Mouse (Mus musculus) hindbrain, embryonic 15.5 days (tissue): ENCODE results near the gene Rpl7a. TPM values are rescaled to one million over a fixed set of nuclear protein-coding genes. Genes with fewer than 3 reads are reported as not detected.
A peak's percentile ranks its signal among the peaks of the same experiment; 100 is the strongest.

Experiments
- ATAC-seq: fragments of 200-750 bp; cut with Nextera tagmentation; 2 replicates; pipeline ENCODE4 v1.8.0; 2017; ENCODE audit warnings: low read depth, moderate number of reproducible peaks, moderate TSS enrichment; ENCODE audit not compliant: low FRiP score
- H3K27ac ChIP-seq: fragments of 300-500 bp; sonication (generic); replicated peaks from 2 replicates; pipeline ENCODE4 v1.5.1; 2015; ENCODE audit warnings: mild to moderate bottlenecking, inconsistent platforms
- H3K27me3 ChIP-seq: fragments of 300-500 bp; sonication (generic); 2 replicates; pipeline ENCODE4 v1.6.1; 2015; ENCODE audit warnings: control low read depth, inconsistent platforms
- H3K36me3 ChIP-seq: fragments of 300-500 bp; sonication (generic); 2 replicates; pipeline ENCODE4 v1.6.1; 2015; ENCODE audit warnings: control low read depth, inconsistent platforms
- H3K4me1 ChIP-seq: fragments of 300-500 bp; sonication (generic); replicated peaks from 2 replicates; pipeline ENCODE4 v1.6.1; 2015; ENCODE audit warnings: control low read depth, inconsistent platforms
- H3K4me2 ChIP-seq: fragments of 300-500 bp; sonication (generic); 2 replicates; pipeline ENCODE4 v1.6.1; 2015; ENCODE audit warnings: moderate library complexity, mild to moderate bottlenecking, inconsistent platforms
- H3K4me3 ChIP-seq: fragments of 300-500 bp; sonication (generic); 2 replicates; pipeline ENCODE4 v1.5.1; 2015; ENCODE audit warnings: mild to moderate bottlenecking, inconsistent platforms
- H3K9ac ChIP-seq: fragments of 300-500 bp; sonication (generic); 2 replicates; pipeline ENCODE4 v1.6.1; 2015; ENCODE audit warnings: inconsistent platforms
- H3K9me3 ChIP-seq: fragments of 300-500 bp; sonication (generic); 2 replicates; pipeline ENCODE4 v1.6.1; 2016; ENCODE audit warnings: control low read depth, inconsistent platforms
- WGBS: fragments of 180-500 bp; shearing (Covaris S2); methylation state at CpG from one replicate; pipeline ENCODE4 v1.1.7; 2015; 5-methylcytosine and 5-hydroxymethylcytosine counted together
- polyA plus RNA-seq: library from polyadenylated mRNA; unstranded; fragments of >200 nt; fragmentation: Nextera tagmentation; extraction: Ambion mirVana; gene quantifications from 2 replicates; pipeline ENCODE4 v1.2.1, GENCODE M21; 2015

The Rpl7a gene
- polyA plus RNA-seq, 1 experiment from 2014 or later = 390 TPM

DNA sequence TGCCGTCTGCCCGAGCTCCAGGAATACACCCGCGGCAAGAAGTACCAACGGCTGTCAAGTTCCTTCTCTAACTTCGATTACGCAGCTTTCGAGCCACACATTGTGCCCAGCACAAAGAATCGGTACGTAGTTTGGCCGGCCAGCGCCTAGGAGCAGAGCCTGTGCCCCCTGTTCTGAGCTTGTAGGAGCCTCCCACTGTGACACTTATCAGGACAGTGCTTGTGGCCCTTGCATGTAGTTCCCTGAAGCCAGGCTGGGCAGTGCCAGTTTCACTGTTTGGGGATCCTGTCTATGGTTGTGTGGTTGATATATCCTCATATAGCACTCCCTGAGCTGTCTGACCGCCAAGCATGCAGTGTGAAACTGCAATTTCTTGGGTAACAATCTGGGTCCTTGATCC is 6.2 kb downstream of the Rpl7a start:
- Histone ChIP-seq H3K9ac (peak overlapping the region; percentile 82), H3K36me3 (peaks cover 66% of the 10 kb centered on the region), H3K4me1 (peaks cover 46% of the 10 kb centered on the region), H3K27me3 (no peaks in the 10 kb centered on the region), H3K4me2 (peak overlapping the region; percentile 94), H3K27ac (peak overlapping the region; percentile 89), H3K9me3 (no peaks in the 10 kb centered on the region), H3K4me3 (peak overlapping the region; percentile 85)
- no peak for ATAC-seq
- 2% methylated on average over 13 of the region's 13 CpGs for WGBS

DNA sequence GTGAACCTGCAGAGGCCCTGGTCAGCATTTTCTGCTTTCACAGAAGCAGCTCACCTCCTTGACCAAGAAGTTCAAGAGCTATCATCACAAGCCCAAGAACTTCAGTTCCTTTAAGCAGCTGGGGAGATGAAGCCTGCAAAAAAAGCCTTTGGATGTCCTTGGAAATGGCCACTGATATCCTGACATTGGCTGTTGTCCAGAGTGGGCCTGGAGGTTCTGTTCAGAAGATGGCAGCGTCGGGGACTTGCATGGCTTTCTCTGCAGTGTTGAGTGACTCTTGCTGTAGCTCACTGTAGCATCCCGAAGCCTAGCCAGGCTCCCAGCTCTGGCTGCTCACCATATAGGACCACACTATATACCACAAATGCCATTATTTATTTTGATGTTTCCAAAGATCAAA is 9.1 kb downstream of the Rpl7a start:
- ATAC-seq = no peak
- H3K27me3 ChIP-seq = no peaks in the 10 kb centered on the region
- 91% methylated on average over 3 of the region's 3 CpGs for WGBS
- no peak overlapping the region for H3K4me3 ChIP-seq
- peaks cover 69% of the 10 kb centered on the region for H3K36me3 ChIP-seq
- peaks cover 32% of the 10 kb centered on the region for H3K4me1 ChIP-seq
- no peaks in the 10 kb centered on the region for H3K9me3 ChIP-seq
- no peak overlapping the region for H3K27ac ChIP-seq
- H3K4me2 ChIP-seq = no peak overlapping the region
- H3K9ac ChIP-seq = no peak overlapping the region

DNA sequence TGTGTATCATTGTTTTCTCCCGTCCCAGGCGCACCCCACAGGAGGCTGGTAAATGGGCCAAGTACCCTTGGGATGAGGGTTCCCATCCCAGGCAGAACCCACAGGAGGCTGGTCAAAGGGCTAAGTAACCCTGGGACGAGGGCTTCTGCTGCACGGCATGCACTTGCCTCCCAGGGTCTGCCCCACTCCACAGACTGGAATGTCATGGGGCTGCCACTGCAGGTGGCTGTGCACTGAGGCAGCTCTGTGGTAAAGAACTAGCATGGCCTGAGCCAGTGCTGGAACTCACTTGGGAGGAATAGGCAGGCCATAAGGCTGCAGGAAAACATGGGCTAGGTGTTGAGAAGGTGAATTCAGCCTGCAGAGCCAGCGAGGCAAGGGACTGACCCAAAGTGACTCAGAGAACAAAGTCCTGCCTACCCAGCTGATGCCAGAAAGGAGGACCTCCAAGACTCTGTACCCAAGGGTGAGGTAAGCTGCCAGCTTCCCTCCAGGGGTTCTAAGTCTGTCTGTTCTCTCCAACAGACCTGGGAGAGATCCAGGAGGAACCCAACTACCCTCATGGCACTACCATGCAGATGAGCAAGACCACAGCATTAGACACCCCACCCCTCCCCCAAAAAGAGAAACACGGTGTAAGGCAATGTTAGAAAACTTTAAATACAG is 9.8 kb downstream of the Rpl7a start:
- no peaks in the 10 kb centered on the region for H3K27me3 ChIP-seq
- H3K36me3 ChIP-seq = peaks cover 74% of the 10 kb centered on the region
- no peaks in the 10 kb centered on the region for H3K9me3 ChIP-seq
- no peak overlapping the region for H3K27ac ChIP-seq
- WGBS = 86% methylated on average over 6 of the region's 6 CpGs
- no peak overlapping the region for H3K4me3 ChIP-seq
- no peak for ATAC-seq
- peaks cover 25% of the 10 kb centered on the region for H3K4me1 ChIP-seq
- no peak overlapping the region for H3K4me2 ChIP-seq
- H3K9ac ChIP-seq = no peak overlapping the region

DNA sequence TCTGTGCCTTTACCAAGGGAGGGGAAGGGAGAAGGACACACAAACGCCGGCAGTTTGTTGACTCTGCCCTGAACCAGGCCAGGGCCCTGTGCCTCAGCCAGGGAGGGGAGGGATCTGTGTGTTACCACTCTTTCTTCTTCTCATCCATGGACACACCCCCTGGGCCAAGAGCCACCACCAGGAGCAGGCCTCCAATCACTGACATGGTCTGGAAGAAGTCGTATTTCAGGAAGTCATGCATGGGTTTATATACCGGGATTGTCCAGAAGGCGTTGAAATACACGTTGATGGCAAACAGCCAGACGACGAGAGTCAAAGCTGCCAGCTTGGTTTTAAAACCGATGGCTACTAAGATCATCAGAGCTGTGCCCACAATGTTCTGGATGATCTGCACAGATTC is 11.2 kb downstream of the Rpl7a start:
- Histone ChIP-seq H3K4me2 (no peak overlapping the region), H3K36me3 (peaks cover 88% of the 10 kb centered on the region), H3K4me1 (peaks cover 18% of the 10 kb centered on the region), H3K4me3 (no peak overlapping the region), H3K9me3 (no peaks in the 10 kb centered on the region), H3K9ac (no peak overlapping the region), H3K27me3 (no peaks in the 10 kb centered on the region), H3K27ac (no peak overlapping the region)
- WGBS = 84% methylated on average over 9 of the region's 9 CpGs
- no peak for ATAC-seq

DNA sequence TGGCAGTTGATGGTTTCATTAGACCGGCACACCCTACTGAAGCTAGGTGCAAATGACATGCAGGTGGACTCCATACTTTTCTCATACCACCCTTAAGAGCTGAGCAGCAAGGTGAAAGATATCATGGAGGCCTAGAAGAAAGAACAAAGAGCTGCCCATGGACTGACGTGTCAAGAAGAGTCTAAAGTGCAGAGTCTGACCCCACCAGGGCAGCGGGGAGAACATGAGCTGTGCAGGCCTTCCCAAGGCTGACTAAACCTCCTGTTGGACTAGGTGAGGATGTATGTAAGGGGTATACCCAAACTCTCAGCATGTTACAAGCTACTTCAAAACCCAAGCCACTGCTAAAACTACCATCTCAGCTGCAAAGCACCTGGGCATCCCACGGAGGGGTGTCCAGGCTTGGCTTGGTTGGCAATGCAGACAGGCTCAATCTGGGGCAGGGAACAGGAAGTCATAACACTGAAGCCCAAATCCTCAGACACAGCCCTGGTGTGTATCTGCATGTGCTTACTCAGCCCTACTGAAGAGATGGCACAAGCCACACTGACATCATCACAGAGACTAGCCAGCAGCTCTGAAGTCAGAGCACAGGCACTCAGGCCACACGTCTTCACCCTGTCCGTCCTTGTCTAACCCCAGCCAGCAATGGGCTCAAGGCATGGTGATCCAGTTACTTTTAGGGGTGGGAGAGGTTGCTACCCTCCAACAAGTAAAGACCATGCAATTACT is 17.3 kb downstream of the Rpl7a start:
- Histone ChIP-seq H3K36me3 (peaks cover 58% of the 10 kb centered on the region), H3K4me2 (no peak overlapping the region), H3K4me1 (peaks cover 25% of the 10 kb centered on the region), H3K27me3 (no peaks in the 10 kb centered on the region), H3K4me3 (no peak overlapping the region), H3K9me3 (no peaks in the 10 kb centered on the region), H3K27ac (no peak overlapping the region), H3K9ac (no peak overlapping the region)
- 91% methylated on average over 6 of the region's 6 CpGs for WGBS
- ATAC-seq = no peak

DNA sequence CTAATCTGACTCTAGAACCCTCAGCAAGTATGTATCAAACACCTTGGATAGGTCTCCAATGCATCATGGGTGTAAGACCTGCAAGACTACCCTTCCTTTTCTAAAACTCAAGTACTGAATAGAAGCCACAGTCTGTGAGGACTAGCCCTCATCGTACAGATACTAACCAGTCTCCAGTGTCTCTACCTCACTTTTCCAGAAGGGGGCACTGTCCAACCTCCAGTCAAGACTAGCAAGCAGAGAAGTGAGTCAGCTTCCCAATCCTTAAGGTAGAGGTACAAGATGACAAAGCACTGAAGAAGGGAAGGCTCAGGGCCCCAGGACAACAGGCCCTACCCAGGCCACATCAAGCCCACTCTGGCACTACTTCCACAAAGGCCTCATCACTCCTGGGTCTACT is 19.8 kb downstream of the Rpl7a start:
- peaks cover 35% of the 10 kb centered on the region for H3K36me3 ChIP-seq

DNA sequence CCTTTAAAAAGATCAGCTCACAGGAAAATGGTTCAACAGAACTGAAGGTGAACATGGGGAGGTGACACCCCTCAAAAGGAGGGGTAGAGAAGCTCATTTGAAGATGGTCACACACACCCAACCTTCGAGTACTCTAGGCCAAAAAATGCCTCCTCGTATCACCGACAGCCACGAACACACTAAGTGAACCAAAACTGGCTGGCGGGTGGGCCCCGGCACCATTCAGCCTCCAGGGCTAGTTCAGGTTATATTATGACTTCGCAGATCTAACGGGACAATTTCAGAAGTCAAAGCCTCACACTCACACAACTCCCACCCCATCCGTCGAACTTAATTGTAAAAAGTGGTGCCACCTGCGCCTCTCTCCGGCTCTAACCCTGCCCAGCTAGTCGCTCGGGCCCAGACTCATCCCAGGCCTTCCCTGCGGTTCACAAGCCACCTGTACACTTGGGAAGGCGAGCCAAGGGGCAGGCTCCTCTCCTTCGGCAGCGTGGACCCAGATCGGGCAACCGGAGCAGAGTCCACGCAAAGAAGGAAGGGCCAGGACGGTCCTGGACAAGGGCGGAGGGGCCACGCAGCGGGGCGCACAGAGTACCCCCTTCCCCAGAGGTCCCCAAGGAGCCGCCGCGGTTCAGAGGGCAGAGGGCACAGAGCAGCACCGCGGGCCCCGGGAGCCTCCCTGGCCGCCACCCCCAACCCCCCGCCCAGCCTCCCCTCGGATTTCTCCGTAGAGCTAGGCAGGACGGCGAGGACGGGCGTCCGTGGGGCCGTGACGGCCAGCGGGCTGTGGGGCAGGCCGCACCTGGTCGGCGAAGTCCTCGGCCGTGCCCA is 22.1 kb downstream of the Rpl7a start:
- H3K4me1 ChIP-seq = peaks cover 25% of the 10 kb centered on the region
- 3% methylated on average over 38 of the region's 49 CpGs for WGBS
- ATAC-seq = no peak

More for the DNA sequence above, 19.8 kb downstream of the Rpl7a start:
- Histone ChIP-seq H3K4me2 (no peak overlapping the region), H3K27ac (no peak overlapping the region), H3K27me3 (no peaks in the 10 kb centered on the region), H3K9me3 (no peaks in the 10 kb centered on the region), H3K4me3 (no peak overlapping the region), H3K9ac (no peak overlapping the region), H3K4me1 (peaks cover 25% of the 10 kb centered on the region)
- WGBS = 33% methylated on average over 1 of the region's 1 CpGs
- ATAC-seq = no peak

DNA sequence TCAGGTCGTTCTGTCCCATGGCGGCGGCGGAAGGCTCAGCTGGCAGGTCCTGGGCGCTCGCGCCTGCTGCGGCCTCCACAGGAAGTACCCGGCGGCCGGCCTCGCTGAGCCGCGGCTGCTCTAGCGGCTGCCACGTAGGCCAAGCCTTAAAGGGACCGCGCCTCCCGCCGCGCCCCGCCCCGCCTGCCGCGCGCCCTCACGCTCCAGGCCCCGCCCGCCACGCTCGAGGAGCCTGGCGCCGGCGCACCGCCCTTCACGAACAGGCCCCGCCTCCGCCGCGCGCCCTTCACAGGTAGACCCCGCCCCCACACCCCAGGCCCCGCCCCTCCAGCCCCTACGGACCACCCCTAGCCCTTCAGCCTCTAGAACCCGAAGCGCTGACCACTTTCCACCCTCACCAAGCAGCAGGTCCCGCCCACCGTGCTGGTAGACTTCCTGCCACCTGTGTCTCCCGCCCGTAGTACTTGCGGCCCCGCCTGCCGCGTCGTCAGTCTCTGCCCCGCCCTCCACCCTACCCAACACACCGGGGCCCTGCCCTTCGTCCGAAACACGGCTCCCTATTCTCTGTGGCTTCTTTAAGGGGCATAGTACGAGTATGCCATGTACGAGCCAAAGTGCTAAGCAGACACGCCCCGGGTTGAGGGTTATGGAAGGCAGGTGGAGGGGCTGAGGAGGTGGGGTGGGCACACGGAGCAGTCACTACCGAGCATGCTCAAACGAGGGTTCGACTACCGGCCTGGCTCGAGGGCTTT is 22.9 kb downstream of the Rpl7a start, which contains the start of the genes Surf4 and Stkld1:
Gene Surf4, minus strand, starts transcription at position 625 of the 752 bp plus-strand sequence.
Gene Stkld1, plus strand, starts transcription at position 744 of the 752 bp plus-strand sequence.
- peak within 1 kb of the TSS; percentile 96 for H3K9ac ChIP-seq
- WGBS = 1% methylated on average over 58 of the region's 70 CpGs
- H3K4me2 ChIP-seq = peak within 1 kb of the TSS; percentile 79
- no peaks in the 10 kb centered on the region for H3K9me3 ChIP-seq
- peaks cover 11% of the 10 kb centered on the region for H3K36me3 ChIP-seq
- peak within 1 kb of the TSS; percentile 89 for H3K4me3 ChIP-seq
- peak within 1 kb of the TSS; percentile 79 for H3K27ac ChIP-seq
- H3K27me3 ChIP-seq = no peaks in the 10 kb centered on the region
- peaks cover 25% of the 10 kb centered on the region for H3K4me1 ChIP-seq
- ATAC-seq = peak; percentile 96

More for the DNA sequence above, 22.1 kb downstream of the Rpl7a start:
- Histone ChIP-seq H3K27ac (peak overlapping the region; percentile 79), H3K36me3 (peaks cover 16% of the 10 kb centered on the region), H3K9ac (peak overlapping the region; percentile 96), H3K4me3 (peak overlapping the region; percentile 89), H3K9me3 (no peaks in the 10 kb centered on the region), H3K4me2 (peak overlapping the region; percentile 79), H3K27me3 (no peaks in the 10 kb centered on the region)

DNA sequence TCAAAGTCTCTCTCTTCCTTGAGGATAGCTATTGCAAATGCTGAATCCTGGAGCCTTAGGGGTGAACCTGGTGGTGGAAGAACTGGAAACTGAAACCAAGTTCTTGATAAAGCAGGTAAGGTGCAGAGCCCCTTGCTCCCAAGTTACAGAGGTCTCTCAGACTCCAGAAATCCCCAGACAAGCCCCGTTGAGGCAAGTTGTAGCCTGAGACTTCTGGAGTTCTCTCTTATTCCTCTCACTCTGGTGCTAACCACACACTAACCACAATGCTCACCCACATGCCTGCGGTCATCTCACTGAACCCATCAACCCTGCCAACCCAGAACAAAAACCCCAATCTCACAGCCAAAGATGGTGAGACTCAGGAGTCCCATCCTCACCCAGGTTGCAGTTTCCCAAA is 24.7 kb downstream of the Rpl7a start:
- WGBS = 98% methylated on average over 2 of the region's 2 CpGs
- Histone ChIP-seq H3K4me1 (peaks cover 24% of the 10 kb centered on the region), H3K9me3 (no peaks in the 10 kb centered on the region), H3K27ac (no peak overlapping the region), H3K36me3 (peaks cover 3% of the 10 kb centered on the region), H3K9ac (no peak overlapping the region), H3K27me3 (no peaks in the 10 kb centered on the region), H3K4me2 (no peak overlapping the region), H3K4me3 (no peak overlapping the region)
- ATAC-seq = no peak

DNA sequence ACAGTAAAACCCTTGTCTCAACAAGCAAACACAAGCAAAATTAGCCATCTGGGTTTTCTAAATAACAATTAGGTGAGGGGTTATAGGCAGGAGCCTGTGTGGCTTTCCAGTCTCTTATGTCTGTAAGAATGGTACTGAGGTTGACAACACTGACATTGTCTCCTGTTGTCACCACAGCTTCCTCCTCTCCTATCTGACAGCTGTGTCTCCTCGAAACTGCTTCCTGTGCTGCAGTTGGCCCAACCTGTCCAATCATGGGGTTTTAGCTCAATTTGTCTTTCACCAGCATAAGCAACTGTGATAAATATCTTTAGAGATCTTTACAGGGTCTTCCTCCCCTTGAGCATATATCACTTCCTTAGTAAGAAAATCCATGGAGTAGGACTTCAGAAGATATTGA is 25.9 kb downstream of the Rpl7a start:
- Histone ChIP-seq H3K27me3 (no peaks in the 10 kb centered on the region), H3K9me3 (no peaks in the 10 kb centered on the region), H3K4me1 (peaks cover 12% of the 10 kb centered on the region), H3K36me3 (no peaks in the 10 kb centered on the region), H3K27ac (no peak overlapping the region), H3K4me3 (no peak overlapping the region), H3K9ac (no peak overlapping the region), H3K4me2 (no peak overlapping the region)
- ATAC-seq = no peak
- WGBS = 83% methylated on average over 1 of the region's 1 CpGs

DNA sequence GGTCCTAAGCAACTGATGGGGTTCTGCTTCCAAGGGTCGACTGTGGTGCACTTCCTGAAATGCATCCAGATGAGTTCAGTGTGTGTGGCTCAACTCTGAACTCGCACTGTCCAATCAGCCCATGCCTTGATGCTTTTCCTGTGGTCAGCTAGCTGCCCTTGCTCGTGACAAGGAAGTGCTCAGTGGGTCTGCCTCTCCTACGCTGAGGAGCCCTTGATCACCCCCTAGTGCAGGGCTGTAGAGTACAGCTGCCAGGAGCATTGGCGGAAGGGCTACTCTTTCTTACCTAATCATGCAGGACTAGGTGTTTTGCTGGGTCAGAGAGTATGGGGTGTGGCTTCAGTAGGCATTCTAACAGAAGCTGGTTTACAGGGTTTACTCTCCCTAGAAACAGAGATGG is 31.0 kb downstream of the Rpl7a start:
- no peak overlapping the region for H3K4me3 ChIP-seq
- 44% methylated on average over 5 of the region's 5 CpGs for WGBS
- H3K9me3 ChIP-seq = no peaks in the 10 kb centered on the region
- no peaks in the 10 kb centered on the region for H3K4me1 ChIP-seq
- H3K36me3 ChIP-seq = no peaks in the 10 kb centered on the region
- H3K9ac ChIP-seq = no peak overlapping the region
- no peak overlapping the region for H3K4me2 ChIP-seq
- no peak overlapping the region for H3K27ac ChIP-seq
- H3K27me3 ChIP-seq = no peaks in the 10 kb centered on the region
- no peak for ATAC-seq
